ENCODE assay signal across 8 mouse cellular contexts in the genomic region with DNA sequence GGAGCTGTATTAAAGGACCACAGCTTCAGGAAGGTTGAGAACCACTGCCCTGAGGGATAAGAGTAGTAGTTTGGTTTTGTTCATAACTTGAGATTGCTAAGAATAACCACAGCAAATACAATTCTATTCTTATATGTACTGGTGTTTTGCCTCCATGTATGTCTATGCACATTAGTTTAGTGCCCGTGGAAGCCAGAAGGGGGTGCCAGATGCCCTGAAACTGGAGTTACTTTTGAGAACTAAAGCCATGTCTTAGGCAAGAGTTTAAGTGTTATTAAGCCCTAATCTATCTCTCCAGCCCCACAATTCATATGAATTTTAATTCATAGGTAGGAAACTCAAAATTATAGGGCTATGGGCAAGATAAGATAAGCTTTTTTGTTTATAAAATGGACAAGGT. TPM values are rescaled to one million over a fixed set of nuclear protein-coding genes. Genes with fewer than 3 reads are reported as not detected.
DNase-seq lines count a peak whose midpoint lies in the region; ATAC-seq lines count a peak whose summit lies in the region.

No protein-coding gene starts in this region.

- H3K4me2 ChIP-seq in intestine, embryonic 14.5 days (ENCODE audit: low read length) = no peak overlapping the region
- no peak overlapping the region for H3K4me2 ChIP-seq in intestine, embryonic 15.5 days (replicated peaks)

- 9% methylated on average over 1 of the region's 1 CpGs for WGBS in intestine, embryonic 14.5 days
- WGBS in intestine, embryonic 15.5 days = 16% methylated on average over 1 of the region's 1 CpGs

- H3K36me3 ChIP-seq in intestine, embryonic 14.5 days (ENCODE audit: control insufficient read depth, insufficient read depth, low read length) = no peaks in the 10 kb centered on the region
- no peaks in the 10 kb centered on the region for H3K36me3 ChIP-seq in intestine, embryonic 15.5 days

- no peak overlapping the region for H3K4me3 ChIP-seq in intestine, embryonic 14.5 days (ENCODE audit: low read depth, low read length)
- H3K4me3 ChIP-seq in intestine, embryonic 15.5 days (replicated peaks) = no peak overlapping the region

- DNase-seq in intestine, embryonic 14.5 days (ENCODE audit: low spot score) = peak; percentile 62
- DNase-seq in MEL-GATA-1-ER (ENCODE audit: extremely low read depth, low read depth) = peak; percentile 46
- DNase-seq in c-Kit-positive CD71-positive TER-119-positive erythroid progenitor cells, embryonic 14.5 days (ENCODE audit: low spot score) = peak; percentile 51
- DNase-seq in kidney, adult 9 months = peak; percentile 83
- DNase-seq in lung, adult 18-20 months = peak; percentile 65 to 73
- DNase-seq in right cerebral cortex, postnatal 25 days = peak; percentile 23

- no peak overlapping the region for H3K27ac ChIP-seq in intestine, embryonic 14.5 days (ENCODE audit: low read depth)
- H3K27ac ChIP-seq in intestine, embryonic 15.5 days = no peak overlapping the region

- H3K27me3 ChIP-seq in intestine, embryonic 14.5 days (replicated peaks; ENCODE audit: control insufficient read depth, insufficient read depth, low read length) = no peaks in the 10 kb centered on the region
- no peaks in the 10 kb centered on the region for H3K27me3 ChIP-seq in intestine, embryonic 15.5 days (replicated peaks)

- no peak overlapping the region for H3K9ac ChIP-seq in intestine, embryonic 14.5 days (ENCODE audit: low read length)
- H3K9ac ChIP-seq in intestine, embryonic 15.5 days = no peak overlapping the region

- no peak for ATAC-seq in intestine, embryonic 14.5 days (replicated peaks; ENCODE audit: low FRiP score, low TSS enrichment, low read depth)
- no peak for ATAC-seq in intestine, embryonic 15.5 days
- ATAC-seq in inflammation-experienced regulatory T-cells, adult 6 months = no peak

- peaks cover 6% of the 10 kb centered on the region; the same call in 1 of the 2 replicates for H3K4me1 ChIP-seq in intestine, embryonic 14.5 days (replicated peaks; ENCODE audit: control insufficient read depth, insufficient read depth, low read length)
- H3K4me1 ChIP-seq in intestine, embryonic 15.5 days (replicated peaks) = no peaks in the 10 kb centered on the region; the same call in 1 of the 2 replicates

- no peaks in the 10 kb centered on the region for H3K9me3 ChIP-seq in intestine, embryonic 14.5 days (ENCODE audit: control insufficient read depth, low read length)
- no peaks in the 10 kb centered on the region for H3K9me3 ChIP-seq in intestine, embryonic 15.5 days

RNA-seq across cellular contexts. Expression of a gene that starts 5.3 kb away (rescaled TPM):
- polyA plus RNA-seq in intestine, embryonic 14.5 days (2014; fragmentation: Nextera tagmentation; extraction: Ambion mirVana) = 0.20 and 0.27 TPM in 2 replicates
- polyA plus RNA-seq in intestine, embryonic 15.5 days (2015; fragmentation: Nextera tagmentation; extraction: Ambion mirVana) = 0.18 and 0.25 TPM in 2 replicates
- under 1 TPM in 1 of 3 experiments, not detected in 2; 0.09 TPM for polyA plus RNA-seq in inflammation-experienced regulatory T-cells, adult 6 months (2017; shearing (Covaris generic))

RNA-seq across cellular contexts. Expression of a gene that starts 5.4 kb away (rescaled TPM):
- 54.5 and 57.1 TPM in 2 replicates for polyA plus RNA-seq in intestine, embryonic 14.5 days (2014; fragmentation: Nextera tagmentation; extraction: Ambion mirVana)
- polyA plus RNA-seq in intestine, embryonic 15.5 days (2015; fragmentation: Nextera tagmentation; extraction: Ambion mirVana) = 53.6 and 54.9 TPM in 2 replicates
- polyA plus RNA-seq in inflammation-experienced regulatory T-cells, adult 6 months (2017; shearing (Covaris generic)) = 10 to 100 TPM; 68.4 to 88.9 (median 72.2) TPM

Comparison
In these comparisons a context has a peak if more than half of its experiments do, and no peak if none do; other contexts are left out.
1. DNase-seq: peak in every context shown above with its lines; median percentile 83 in kidney, adult 9 months; 69 in lung, adult 18-20 months; 62 in intestine, embryonic 14.5 days; 51 in c-Kit-positive CD71-positive TER-119-positive erythroid progenitor cells, embryonic 14.5 days; 46 in MEL-GATA-1-ER; 23 in right cerebral cortex, postnatal 25 days.